Mouse (Mus musculus) ovary, postnatal 14 days (tissue): ENCODE measurements around the gene Prkn.

Experiments
- DNase-seq: peaks from one replicate; pipeline ENCODE4 v3.0.0; 2022; ENCODE audit warnings: low spot score

Gene Prkn

DNA sequence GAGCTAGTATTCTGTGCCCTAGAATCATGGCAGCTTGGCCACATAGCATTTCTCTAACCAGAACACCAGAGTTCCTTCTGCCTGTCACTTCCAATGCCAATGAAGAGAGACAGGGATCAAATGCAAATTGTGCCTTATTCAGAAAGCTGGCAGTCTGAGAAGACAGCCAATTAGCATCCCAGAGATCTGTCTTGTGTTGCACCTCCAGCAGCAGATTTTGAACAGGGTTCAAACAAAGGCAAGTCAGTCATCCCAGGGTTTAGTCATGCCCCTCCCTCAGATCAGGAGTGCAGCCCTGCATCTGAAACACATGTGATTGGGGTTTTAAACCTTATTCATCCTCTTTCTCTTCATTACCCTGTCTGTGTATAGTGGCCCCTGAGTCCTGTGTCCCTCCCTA, 900.5 kb downstream of the Prkn start:
- no peak for DNase-seq

DNA sequence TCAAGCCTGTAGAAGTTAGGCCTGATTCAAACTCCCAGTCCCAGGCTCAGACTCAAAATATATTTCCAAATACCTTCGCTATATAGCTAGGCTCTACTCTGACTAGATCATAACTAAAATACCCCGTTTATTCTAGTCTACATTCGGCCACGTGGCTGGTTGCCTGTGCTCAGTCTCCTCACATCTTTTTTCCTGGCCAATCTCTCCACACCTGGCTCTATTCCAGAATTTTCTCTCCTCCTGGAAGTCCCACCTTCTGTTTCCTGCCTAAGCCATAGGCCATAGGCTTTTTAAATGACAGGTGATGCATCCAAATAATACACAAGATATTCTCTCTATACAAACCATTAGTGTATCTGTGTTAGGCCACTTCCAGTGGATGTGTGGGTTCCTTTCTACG, 901.0 kb downstream of the Prkn start:
- no peak for DNase-seq

DNA sequence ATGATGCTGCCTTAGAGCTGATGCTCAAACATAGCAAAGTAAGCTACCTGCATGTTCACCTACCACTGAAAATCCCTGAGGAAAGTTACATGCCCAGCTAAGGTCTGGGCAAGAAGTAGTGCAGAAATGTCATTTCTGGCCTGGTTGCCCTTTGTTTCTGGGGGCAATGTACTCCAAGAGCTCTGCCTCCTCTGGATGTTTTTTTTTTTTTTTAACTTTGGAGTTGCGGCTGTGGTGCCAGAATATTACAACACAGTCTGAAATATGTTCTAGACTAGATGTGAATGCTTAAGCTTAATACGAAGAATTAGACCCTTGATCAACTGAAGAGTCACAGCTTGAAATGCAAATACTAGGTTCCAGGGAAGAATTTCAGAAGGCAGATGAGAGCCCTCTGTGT, 911.1 kb downstream of the Prkn start:
- DNase-seq: no peak

DNA sequence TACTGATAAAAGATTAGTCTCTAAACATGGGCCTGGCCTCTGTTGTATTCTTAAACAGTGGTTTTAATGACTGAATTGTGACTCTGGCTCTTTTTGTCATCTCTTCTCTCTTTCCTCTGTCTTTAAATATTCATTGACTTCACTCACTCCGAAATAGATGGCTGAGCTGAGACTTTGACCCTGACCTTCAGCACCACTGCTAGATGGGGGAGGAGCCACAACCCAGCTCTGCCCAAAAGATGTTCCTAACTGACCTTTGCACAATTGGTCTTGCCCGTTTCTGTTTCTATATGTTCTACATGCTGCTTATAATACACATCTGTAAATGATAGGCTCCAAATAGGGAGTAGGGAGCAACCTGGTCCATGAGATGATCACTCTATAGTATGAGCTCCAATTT, 912.5 kb downstream of the Prkn start:
- no peak for DNase-seq

DNA sequence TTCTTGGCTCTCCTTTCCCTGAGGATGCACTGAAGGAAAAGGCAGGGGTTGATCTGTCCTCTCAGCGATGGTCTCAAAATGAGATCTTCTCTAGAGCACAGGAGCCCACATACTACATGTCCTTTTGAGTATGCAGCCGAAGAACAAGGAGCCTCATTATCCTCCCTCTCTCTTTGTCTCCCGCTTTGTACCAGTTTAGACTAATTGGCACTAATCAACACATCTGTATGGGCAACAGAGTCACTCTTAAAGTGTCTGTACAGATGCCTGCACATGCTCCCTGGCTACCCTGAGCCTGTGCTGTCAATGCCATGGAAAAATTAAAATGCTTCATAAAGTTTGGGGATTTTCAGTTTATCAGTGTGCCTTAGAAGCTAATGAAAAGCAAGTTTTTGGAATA, 924.9 kb downstream of the Prkn start:
- no peak for DNase-seq

DNA sequence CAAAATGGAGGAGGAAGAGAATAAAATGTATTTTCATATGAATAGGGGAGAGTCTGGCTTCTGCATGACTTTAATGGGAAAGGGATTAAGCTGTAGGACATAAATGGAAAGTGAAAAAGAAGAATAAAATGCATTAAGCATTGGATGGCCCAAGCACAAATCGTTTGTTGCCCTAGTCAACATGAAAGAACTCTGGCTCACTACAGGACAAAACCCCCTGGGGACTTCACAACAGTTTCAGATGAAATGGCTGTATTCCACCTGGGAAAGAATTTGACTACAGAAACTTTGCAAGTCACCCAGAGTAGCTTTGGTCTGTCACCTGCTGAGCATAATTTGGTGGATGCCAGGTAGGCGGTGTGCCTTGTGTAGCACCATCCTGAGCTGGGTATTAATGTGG, 925.4 kb downstream of the Prkn start:
- DNase-seq: no peak

DNA sequence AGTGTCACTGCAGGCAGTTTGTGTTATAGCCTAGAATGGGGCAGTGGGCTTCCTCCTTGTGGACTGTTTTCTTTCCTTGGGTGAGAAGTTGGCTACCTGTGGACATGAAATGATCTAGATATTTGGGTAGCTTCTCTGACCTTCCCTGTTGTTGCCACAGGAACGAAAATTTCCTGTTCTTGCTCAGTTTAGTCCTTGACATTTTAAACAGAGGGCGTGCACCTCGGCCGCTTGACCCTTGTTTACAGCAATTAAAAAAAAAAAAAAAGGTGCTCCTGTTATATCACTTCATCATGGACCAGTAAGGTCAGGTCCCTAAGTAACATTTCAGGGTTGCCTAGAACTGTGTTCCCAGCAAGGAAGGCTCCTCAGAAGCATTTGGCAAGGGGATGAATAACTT, 927.1 kb downstream of the Prkn start:
- DNase-seq: no peak

DNA sequence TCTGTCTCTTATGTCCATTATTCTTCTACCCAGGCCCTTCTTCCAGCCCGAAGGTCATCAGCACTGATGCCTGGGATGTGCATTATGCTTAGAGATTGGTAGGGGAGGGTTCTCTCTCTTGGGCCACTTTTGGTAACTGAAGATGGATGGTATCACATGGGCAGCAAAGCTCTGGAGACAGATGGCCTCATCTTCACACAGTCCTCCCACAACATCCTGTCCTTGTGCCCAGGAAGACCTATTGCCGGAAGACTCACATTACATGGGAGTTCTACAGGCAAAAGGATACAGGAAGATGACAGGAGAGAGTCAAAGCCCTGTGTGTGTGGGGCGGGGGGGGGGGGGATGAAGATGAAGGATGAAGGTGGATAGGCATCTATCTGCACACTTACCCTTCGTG, 928.2 kb downstream of the Prkn start:
- no peak for DNase-seq

DNA sequence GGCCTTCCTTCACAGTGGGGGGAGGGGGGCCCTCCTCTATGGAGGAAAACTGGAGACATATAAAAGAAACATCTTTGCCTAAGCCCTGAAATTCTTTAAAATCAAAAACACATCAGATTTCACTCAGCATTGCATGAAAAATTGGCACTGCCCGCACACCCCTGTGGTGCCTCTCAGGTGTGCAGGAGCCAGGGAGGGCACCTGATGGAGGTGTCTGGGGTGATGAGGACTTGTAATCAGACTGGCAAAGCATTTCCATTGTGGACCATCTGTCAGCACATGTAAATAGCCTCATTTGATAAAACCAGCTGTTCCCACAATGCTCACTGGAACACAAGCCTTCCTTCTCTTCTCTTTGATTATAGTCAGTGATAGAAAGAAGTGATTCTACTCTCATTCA, 928.8 kb downstream of the Prkn start:
- DNase-seq: no peak

DNA sequence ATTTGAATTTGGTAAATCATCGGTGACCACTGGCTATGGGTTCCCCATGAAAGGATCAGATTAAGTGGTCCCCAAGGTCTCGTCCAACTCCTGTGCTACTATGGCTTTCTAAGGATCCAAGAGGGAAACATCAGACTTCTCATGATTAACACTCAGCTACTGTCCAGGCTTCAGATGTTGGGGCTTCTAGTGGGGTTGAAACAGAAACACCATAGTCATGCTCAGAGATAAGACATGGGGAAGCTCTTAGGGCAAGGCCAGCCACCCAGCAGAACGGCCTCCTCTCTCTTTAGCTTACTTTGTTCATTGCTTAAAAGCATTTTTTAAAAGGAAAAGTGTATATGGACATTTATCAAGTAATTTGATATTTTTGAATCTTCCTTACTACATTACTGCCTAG, 929.3 kb downstream of the Prkn start:
- no peak for DNase-seq

DNA sequence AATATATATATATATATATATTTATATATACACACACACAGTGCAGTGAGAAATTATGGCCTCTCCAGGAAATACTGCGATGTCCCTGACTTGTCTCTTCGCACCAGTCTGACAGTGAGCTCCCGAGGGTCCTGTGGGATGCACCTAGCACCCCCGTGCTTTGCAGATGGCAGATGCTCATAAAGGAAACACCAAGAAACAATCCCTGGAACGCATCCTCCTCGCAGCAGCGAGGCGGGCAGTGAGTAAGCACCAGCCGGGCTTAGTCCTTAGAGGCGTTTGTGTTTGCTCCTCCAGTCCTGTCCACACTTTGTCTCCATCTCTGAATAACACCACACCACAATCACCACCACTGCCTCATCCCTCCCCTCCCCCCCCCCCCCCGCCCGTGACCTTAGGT, 939.4 kb downstream of the Prkn start:
- no peak for DNase-seq

DNA sequence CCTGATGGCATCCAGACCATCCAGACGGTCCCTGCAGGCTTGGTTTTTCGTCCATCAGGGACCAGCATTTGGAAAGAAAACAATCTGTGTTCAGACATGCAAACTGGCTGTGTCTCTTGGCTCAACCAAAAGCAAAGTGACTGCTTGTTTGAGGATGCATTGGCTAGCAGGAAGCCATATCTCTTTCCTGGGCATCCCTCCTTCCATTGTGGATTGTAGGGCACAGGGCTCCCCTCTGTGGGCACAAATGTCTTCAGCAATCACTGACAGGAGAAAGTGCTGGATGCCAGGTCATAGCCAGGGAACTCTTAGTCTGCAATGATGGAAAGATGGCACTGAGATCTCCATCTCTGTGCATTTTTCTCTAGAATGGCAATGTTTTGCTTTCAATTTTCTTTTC, 939.8 kb downstream of the Prkn start:
- no peak for DNase-seq

DNA sequence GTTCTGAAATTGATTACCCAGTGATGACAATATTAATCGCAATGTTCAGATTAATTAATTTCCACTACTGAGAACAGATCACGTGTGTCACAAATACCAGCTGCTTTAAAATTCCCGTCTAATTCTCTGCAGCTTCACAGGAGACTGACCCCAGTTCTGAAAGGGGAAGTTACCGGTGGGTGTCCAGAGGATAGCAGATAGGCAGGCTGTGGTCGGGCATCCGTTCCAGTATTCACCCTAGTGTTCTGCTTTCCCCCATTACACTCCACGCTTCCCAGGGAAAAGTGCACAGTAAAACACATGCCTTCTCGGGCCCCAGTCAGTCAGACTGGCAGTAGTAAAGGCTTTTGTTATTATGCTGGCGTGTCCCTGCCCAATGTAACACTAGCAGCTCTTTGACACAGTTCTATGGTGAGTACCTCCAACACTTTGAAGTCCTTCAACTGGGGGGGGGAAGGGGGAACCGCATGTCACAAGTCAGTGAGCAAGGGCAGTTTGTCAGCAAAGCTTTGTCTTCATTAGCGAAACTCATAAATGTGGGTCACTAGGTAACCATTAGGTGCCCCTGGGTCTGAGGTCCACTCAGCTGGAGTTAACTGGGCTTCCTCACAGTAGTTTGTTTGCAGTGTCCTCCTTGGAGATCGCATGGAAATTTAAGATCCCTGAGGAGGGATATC, 940.8 kb downstream of the Prkn start:
- DNase-seq: no peak

DNA sequence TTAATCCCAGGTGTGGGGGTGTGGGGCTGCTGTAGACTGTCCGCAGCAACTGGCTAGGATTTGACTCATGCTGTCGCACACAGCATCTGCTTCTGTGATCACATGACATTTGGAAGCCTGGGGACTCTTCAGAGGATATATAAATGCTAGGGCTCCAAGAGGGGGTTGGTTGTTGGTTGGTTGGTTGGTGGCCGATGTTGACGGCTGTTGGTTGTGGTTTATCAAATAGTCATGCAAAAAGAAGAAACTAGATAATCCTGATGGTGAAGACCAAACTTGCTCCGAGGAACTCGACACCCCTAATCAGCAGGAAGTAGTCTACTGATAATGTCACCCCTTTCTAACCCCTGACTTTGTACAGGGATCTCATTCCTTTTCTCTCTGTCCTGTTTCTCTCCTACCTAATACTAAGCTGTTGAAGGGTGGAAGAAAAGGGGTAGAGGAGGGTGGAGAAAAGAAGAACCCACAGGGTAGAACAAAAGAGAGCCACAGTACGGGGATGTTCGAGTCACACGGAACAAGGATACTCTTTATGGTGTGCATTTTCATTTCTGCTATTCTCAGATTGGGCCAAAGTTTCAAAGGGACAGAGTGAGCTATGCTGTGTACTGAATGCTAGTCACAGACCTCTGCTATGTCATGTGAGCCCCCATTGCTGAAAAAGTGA, 948.2 kb downstream of the Prkn start:
- no peak for DNase-seq

DNA sequence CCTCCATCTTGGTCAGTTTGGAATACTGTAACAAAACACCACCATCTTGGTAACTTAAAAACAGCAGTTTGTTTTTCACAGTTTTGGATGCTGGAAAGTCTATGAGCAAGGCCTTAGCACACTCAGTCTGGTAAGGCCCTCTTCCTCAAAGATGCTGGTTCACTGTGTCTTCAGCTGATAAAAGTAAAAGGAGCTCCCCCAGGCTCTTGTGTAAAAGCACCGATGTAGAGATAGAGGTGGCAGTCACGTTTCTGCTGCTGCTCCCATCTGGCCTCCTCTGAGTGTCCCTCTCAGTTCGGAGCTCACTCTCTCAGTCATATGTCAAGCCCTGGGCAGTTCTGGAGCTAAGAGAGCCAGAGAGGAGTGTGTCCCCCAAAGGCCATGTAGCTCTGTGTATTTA, 955.8 kb downstream of the Prkn start:
- no peak for DNase-seq

DNA sequence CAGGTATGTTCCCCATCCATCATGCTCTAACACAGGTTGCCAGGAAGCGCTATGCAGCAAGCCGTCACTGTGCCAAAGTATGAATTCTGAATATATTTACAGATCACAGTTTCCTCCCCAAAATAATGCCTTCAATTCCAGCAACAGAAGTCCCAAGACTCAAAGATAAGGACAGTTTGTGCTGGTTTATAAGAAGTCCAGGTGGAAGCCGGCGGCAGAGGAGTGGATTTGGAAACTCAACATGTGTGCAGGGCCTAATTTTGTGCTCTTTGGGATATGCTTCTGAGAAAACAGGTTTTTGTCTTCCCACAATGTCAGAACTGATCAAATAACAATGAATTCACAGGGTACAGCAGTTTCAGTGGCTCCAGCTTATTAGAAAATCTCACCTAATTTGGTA, 961.0 kb downstream of the Prkn start:
- DNase-seq: no peak

DNA sequence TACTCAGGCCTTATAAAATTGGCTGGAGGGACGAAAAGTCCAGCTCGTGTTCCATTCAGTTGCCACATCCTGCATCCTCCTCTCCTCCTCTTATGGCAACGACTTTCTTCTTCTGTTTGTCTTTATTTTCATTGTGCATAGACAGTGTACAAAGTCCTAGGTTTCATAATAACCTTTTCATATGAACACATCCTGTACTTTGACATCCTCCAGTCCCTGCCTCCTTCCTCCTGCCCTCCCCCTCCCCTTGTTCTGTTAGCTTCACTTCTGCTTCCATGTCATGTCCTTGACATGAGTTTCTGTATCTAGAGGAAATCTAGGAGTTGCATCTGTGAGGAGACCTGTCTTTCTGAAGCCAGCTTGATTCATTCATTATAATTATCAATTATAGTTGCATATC, 967.1 kb downstream of the Prkn start:
- DNase-seq: no peak

DNA sequence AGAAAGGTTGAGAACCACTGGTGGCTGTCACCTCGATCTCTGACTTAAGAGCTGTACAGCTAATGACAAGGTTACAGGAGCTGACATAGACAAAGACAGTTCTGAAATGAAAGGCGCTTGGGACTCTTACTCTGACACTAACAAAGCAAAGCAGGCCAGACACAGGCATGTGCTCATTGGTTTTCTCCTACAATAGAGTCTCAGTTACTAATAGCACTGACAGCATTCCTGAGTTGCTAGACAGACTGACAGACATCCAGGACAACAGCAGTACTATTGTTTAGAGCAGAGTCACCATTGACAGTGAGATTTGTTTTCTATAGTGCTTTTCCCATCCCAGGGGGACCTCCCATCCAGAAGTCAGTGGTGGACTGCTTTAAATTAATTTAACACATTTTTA, 977.7 kb downstream of the Prkn start:
- no peak for DNase-seq

DNA sequence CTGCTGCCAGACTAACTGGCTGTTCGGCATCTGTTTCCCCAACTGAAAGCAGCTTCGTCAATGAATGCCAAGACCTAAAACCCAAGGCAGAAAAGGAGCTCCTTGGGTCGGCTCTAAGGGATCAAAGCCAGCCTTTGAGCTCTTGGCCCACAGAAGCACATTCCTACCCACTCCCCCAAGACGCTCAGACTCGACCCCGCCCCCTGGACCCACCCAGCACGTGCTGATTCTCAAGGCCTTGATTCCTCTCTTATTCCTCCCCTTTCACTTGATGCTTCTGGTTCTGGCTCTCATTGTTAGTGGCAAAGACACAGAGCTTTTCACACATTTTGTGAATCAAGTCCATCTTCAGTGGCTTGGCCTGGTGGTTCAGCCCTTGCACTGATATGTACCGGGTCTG, 979.3 kb downstream of the Prkn start:
- no peak for DNase-seq

DNA sequence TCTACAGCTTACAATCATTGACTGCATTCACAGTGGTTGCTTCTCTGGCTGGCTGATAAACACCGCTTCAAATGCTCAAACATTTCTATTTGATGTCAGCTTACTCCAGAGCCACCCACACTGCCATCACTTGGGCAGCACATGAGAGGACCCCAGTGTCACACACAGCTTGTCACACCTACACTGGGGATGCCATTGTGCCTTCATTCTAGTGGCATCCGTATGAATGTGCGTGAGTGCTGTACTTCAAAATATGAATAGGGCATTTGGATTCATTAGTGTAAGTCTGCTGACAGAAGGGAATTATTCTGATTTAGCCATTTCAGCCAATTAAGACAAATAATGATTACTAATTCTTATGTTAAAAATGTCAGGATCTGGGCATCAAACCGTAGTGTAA, 980.6 kb downstream of the Prkn start:
- no peak for DNase-seq

DNA sequence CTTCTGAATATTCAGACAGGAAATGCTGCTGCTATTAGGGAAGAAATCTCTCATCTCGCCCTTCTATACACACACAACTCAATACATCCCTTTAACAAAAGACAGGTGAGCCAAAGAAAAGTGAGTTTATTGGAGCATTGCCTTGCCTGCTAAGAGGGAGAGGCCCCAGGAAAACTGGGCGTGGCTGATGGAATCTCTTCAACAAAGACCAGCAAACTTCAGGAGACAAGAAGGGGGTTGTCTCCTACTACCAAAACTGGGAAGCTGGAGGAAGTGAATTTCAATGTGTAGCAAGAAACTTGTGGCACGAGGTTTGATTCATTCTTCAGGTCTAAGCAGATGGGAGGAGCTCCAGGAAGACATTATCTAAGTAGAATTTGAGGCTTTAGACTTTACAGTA, 989.3 kb downstream of the Prkn start:
- DNase-seq: no peak

DNA sequence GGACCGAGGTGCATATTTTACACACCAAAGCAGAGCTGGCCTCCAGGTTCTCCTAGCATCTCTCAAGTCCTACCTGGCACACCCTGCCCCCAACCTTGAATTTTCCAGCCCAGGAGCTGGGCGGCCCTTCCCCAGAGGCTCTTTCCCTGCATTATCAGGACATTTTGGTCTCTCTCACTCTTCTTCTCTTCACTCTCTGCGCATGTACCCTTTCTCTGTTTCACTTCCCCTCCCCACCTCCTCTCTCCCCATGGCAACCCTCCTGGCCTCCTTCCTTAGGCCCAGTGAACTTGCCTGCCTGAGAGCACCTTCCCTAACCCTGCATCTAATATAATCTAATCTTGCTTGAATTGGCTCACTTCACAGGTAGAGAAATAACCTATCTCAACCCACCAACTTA, 996.9 kb downstream of the Prkn start:
- no peak for DNase-seq

DNA sequence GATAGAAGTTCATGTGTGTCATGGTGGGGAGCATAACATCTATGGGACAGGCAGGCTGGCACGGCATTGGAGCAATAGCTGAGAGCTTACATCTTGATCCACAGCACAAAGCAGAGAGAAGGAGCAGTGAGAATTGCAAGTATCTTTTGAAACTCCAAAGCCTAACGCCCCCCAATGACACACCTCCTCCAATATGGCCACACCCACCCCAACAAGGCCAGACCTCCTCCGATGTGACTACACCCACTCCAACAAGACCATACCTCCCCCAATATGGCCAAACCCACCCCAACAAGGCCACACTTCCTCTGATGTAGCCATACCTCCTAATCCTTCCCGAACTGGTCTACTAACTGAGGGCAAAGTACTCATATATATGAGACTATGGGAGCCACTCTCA, 1004.3 kb downstream of the Prkn start:
- DNase-seq: no peak

DNA sequence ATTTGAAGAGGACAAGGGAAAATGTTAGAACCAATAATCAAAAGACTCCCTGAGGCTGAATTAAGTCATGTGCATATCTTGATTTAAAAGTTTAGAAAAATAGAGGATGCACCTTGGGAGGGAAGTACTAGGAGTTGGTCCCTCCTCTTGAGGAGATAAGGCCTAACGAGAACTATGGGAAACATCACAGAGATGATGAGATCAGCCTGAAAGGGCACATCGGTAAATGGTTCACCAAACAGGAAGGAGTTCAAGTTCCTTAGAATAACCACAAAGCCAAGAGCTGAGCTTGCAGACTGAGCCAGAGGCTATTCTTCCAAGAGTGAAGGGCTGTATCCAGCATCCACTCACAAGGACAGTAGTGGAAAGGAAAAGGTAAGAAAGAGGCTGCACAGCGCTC, 1004.8 kb downstream of the Prkn start:
- DNase-seq: no peak
